Mouse (Mus musculus) liver, embryonic 13.5 days (tissue): ENCODE data around the gene Paqr7. TPM values are rescaled to one million over a fixed set of nuclear protein-coding genes. Genes with fewer than 3 reads are reported as not detected.

Experiments
- ATAC-seq: fragments of 200-750 bp; cut with Nextera tagmentation; 2 replicates; pipeline ENCODE4 v1.8.0; 2017; ENCODE audit warnings: low read depth, mild to moderate bottlenecking, moderate number of reproducible peaks, moderate library complexity
- DNase-seq: peaks from one replicate; pipeline ENCODE4 v3.0.0; 2022
- H3K27ac ChIP-seq: fragments of 300-500 bp; sonication (generic); 2 replicates; pipeline ENCODE4 v1.5.1; 2015; ENCODE audit warnings: moderate library complexity, mild to moderate bottlenecking, inconsistent platforms
- H3K27me3 ChIP-seq: fragments of 300-500 bp; sonication (generic); 2 replicates; pipeline ENCODE4 v1.6.1; 2015; ENCODE audit warnings: mild to moderate bottlenecking, inconsistent platforms
- H3K36me3 ChIP-seq: fragments of 300-500 bp; sonication (generic); 2 replicates; pipeline ENCODE4 v1.6.1; 2015; ENCODE audit warnings: mild to moderate bottlenecking, inconsistent platforms
- H3K4me1 ChIP-seq: fragments of 300-500 bp; sonication (generic); replicated peaks from 2 replicates; pipeline ENCODE4 v1.6.1; 2015; ENCODE audit warnings: inconsistent platforms
- H3K4me2 ChIP-seq: fragments of 300-500 bp; sonication (generic); 2 replicates; pipeline ENCODE4 v1.6.1; 2015; ENCODE audit warnings: inconsistent platforms, mild to moderate bottlenecking, moderate library complexity
- H3K4me3 ChIP-seq: fragments of 300-500 bp; sonication (generic); replicated peaks from 2 replicates; pipeline ENCODE4 v1.5.1; 2015; ENCODE audit warnings: mild to moderate bottlenecking, inconsistent platforms
- H3K9ac ChIP-seq: fragments of 300-500 bp; sonication (generic); 2 replicates; pipeline ENCODE4 v1.6.1; 2015; ENCODE audit warnings: mild to moderate bottlenecking, inconsistent platforms
- H3K9me3 ChIP-seq: fragments of 300-500 bp; sonication (generic); replicated peaks from 2 replicates; pipeline ENCODE4 v1.6.1; 2016; ENCODE audit warnings: inconsistent platforms
- WGBS: fragments of 180-500 bp; shearing (Covaris S2); methylation state at CpG from one replicate; pipeline ENCODE4 v1.1.7; 2015; ENCODE audit not compliant: insufficient replicate concordance; 5-methylcytosine and 5-hydroxymethylcytosine counted together
- polyA plus RNA-seq: library from polyadenylated mRNA; unstranded; fragments of >200 nt; fragmentation: Nextera tagmentation; extraction: Ambion mirVana; gene quantifications from 2 replicates; pipeline ENCODE4 v1.2.1, GENCODE M21; 2015

Paqr7 gene
- polyA plus RNA-seq, 1 experiment from 2014 or later = 6.5 TPM

- H3K4me2 ChIP-seq = no peak overlapping the region
- H3K27ac ChIP-seq = no peak overlapping the region
- 48% methylated on average over 5 of the region's 5 CpGs for WGBS
- no peaks in the 10 kb centered on the region for H3K36me3 ChIP-seq
- no peak for ATAC-seq
- peaks cover 50% of the 10 kb centered on the region for H3K4me1 ChIP-seq
- H3K9me3 ChIP-seq = no peaks in the 10 kb centered on the region
- DNase-seq = no peak
- peaks cover 13% of the 10 kb centered on the region for H3K27me3 ChIP-seq
- H3K9ac ChIP-seq = no peak overlapping the region
- H3K4me3 ChIP-seq = no peak overlapping the region
These were observed 35.2 kb upstream of the Paqr7 start for GRCm38 (mm10) chr4:134461252-134461651.

GRCm38 (mm10) chr4:134465789-134466188 lies 30.7 kb upstream of the Paqr7 start:
- Histone ChIP-seq H3K9ac (no peak overlapping the region), H3K4me1 (peaks cover 57% of the 10 kb centered on the region), H3K4me3 (no peak overlapping the region), H3K4me2 (no peak overlapping the region), H3K9me3 (no peaks in the 10 kb centered on the region), H3K27ac (no peak overlapping the region), H3K36me3 (peaks cover 9% of the 10 kb centered on the region), H3K27me3 (no peaks in the 10 kb centered on the region)
- DNase-seq (no peak), ATAC-seq (no peak)
- WGBS = 59% methylated on average over 12 of the region's 12 CpGs

- H3K9me3 ChIP-seq = no peaks in the 10 kb centered on the region
- H3K4me1 ChIP-seq = peaks cover 56% of the 10 kb centered on the region
- no peak overlapping the region for H3K27ac ChIP-seq
- peak overlapping the region; percentile 95 for H3K4me2 ChIP-seq
- H3K27me3 ChIP-seq = no peaks in the 10 kb centered on the region
- 63% methylated on average over 11 of the region's 11 CpGs for WGBS
- DNase-seq (no peak), ATAC-seq (no peak)
- H3K36me3 ChIP-seq = peaks cover 17% of the 10 kb centered on the region
- H3K4me3 ChIP-seq = no peak overlapping the region
- H3K9ac ChIP-seq = peak overlapping the region; percentile 95; the same call in 1 of the 2 replicates
These were observed 29.9 kb upstream of the Paqr7 start for GRCm38 (mm10) chr4:134466381-134467262.

GRCm38 (mm10) chr4:134467435-134468214 lies 28.9 kb upstream of the Paqr7 start:
- Histone ChIP-seq H3K9me3 (no peaks in the 10 kb centered on the region), H3K36me3 (peaks cover 27% of the 10 kb centered on the region), H3K4me3 (peak overlapping the region; percentile 94), H3K27me3 (no peaks in the 10 kb centered on the region), H3K27ac (peak overlapping the region; percentile 95; the same call in 1 of the 2 replicates), H3K4me2 (peak overlapping the region; percentile 95), H3K4me1 (peaks cover 59% of the 10 kb centered on the region), H3K9ac (peak overlapping the region; percentile 95)
- ATAC-seq (peak; percentile 35), DNase-seq (peak; percentile 22)
- under 1% methylated on average over 31 of the region's 31 CpGs for WGBS

GRCm38 (mm10) chr4:134468215-134468575 lies 28.3 kb upstream of the Paqr7 start, which contains the start of gene Stmn1:
Gene Stmn1, plus strand, starts transcription at chr4:134468320.
- under 1% methylated on average over 31 of the region's 31 CpGs for WGBS
- peak within 1 kb of the TSS; percentile 95 for H3K9ac ChIP-seq
- ATAC-seq (peak; percentile 93), DNase-seq (peak; percentile 93)
- peak within 1 kb of the TSS; percentile 95 for H3K27ac ChIP-seq
- H3K36me3 ChIP-seq = peaks cover 32% of the 10 kb centered on the region
- peak within 1 kb of the TSS; percentile 95 for H3K4me2 ChIP-seq
- H3K9me3 ChIP-seq = no peaks in the 10 kb centered on the region
- peak within 1 kb of the TSS; percentile 94 for H3K4me3 ChIP-seq
- H3K4me1 ChIP-seq = peaks cover 59% of the 10 kb centered on the region
- no peaks in the 10 kb centered on the region for H3K27me3 ChIP-seq

GRCm38 (mm10) chr4:134468578-134469266 lies 27.8 kb upstream of the Paqr7 start:
- under 1% methylated on average over 68 of the region's 68 CpGs for WGBS
- Histone ChIP-seq H3K9me3 (no peaks in the 10 kb centered on the region), H3K36me3 (peaks cover 34% of the 10 kb centered on the region), H3K4me1 (peaks cover 58% of the 10 kb centered on the region), H3K27me3 (no peaks in the 10 kb centered on the region), H3K4me2 (peak overlapping the region; percentile 95), H3K4me3 (peak overlapping the region; percentile 94), H3K27ac (peak overlapping the region; percentile 95), H3K9ac (peak overlapping the region; percentile 95)
- DNase-seq (peak; percentile 96), ATAC-seq (peak; percentile 81)

GRCm38 (mm10) chr4:134469341-134469796 lies 27.1 kb upstream of the Paqr7 start:
- Histone ChIP-seq H3K9me3 (no peaks in the 10 kb centered on the region), H3K4me2 (peak overlapping the region; percentile 95), H3K4me3 (peak overlapping the region; percentile 94), H3K36me3 (peaks cover 40% of the 10 kb centered on the region), H3K27me3 (no peaks in the 10 kb centered on the region), H3K4me1 (peaks cover 52% of the 10 kb centered on the region), H3K9ac (peak overlapping the region; percentile 95), H3K27ac (peak overlapping the region; percentile 95)
- ATAC-seq (peak; percentile 19; the same call in 1 of the 2 replicates), DNase-seq (no peak)
- WGBS = 19% methylated on average over 6 of the region's 6 CpGs

GRCm38 (mm10) chr4:134469985-134470384 lies 26.5 kb upstream of the Paqr7 start:
- peaks cover 46% of the 10 kb centered on the region for H3K4me1 ChIP-seq
- H3K27me3 ChIP-seq = no peaks in the 10 kb centered on the region
- H3K4me2 ChIP-seq = peak overlapping the region; percentile 95
- WGBS = 79% methylated on average over 3 of the region's 3 CpGs
- no peaks in the 10 kb centered on the region for H3K9me3 ChIP-seq
- DNase-seq = no peak
- H3K4me3 ChIP-seq = peak overlapping the region; percentile 94
- peak overlapping the region; percentile 95 for H3K9ac ChIP-seq
- ATAC-seq = no peak
- peaks cover 46% of the 10 kb centered on the region for H3K36me3 ChIP-seq
- H3K27ac ChIP-seq = no peak overlapping the region

GRCm38 (mm10) chr4:134471469-134471868 lies 25.0 kb upstream of the Paqr7 start:
- H3K4me1 ChIP-seq = peaks cover 35% of the 10 kb centered on the region
- no peak overlapping the region for H3K27ac ChIP-seq
- no peak for ATAC-seq
- H3K9me3 ChIP-seq = no peaks in the 10 kb centered on the region
- DNase-seq = no peak
- H3K4me3 ChIP-seq = no peak overlapping the region
- peaks cover 61% of the 10 kb centered on the region for H3K36me3 ChIP-seq
- 0 out of 2 replicates have a peak overlapping the region, but pooled peaks have one; percentile 1 for H3K4me2 ChIP-seq
- H3K27me3 ChIP-seq = no peaks in the 10 kb centered on the region
- no peak overlapping the region for H3K9ac ChIP-seq

GRCm38 (mm10) chr4:134473764-134474163 lies 22.7 kb upstream of the Paqr7 start:
- ATAC-seq (no peak), DNase-seq (no peak)
- no peak overlapping the region for H3K4me3 ChIP-seq
- no peaks in the 10 kb centered on the region for H3K27me3 ChIP-seq
- H3K4me2 ChIP-seq = no peak overlapping the region
- WGBS = 85% methylated on average over 4 of the region's 4 CpGs
- H3K4me1 ChIP-seq = peaks cover 24% of the 10 kb centered on the region
- peaks cover 64% of the 10 kb centered on the region for H3K36me3 ChIP-seq
- H3K9ac ChIP-seq = no peak overlapping the region
- no peak overlapping the region for H3K27ac ChIP-seq
- no peaks in the 10 kb centered on the region for H3K9me3 ChIP-seq

GRCm38 (mm10) chr4:134474240-134474639 lies 22.3 kb upstream of the Paqr7 start:
- ATAC-seq (no peak), DNase-seq (no peak)
- Histone ChIP-seq H3K36me3 (peaks cover 64% of the 10 kb centered on the region), H3K4me3 (no peak overlapping the region), H3K27ac (no peak overlapping the region), H3K9ac (no peak overlapping the region), H3K4me2 (no peak overlapping the region), H3K4me1 (peaks cover 23% of the 10 kb centered on the region), H3K27me3 (no peaks in the 10 kb centered on the region), H3K9me3 (no peaks in the 10 kb centered on the region)
- WGBS = 80% methylated on average over 8 of the region's 8 CpGs
